Mouse (Mus musculus): ENCODE results near the gene Fcgr3.
"Not testable (repeated sequence)": the region's sequence is repeated elsewhere in the genome, so short reads cannot be mapped to it uniquely, and the experiment has no call there.

Gene Fcgr3

GRCm38 (mm10) chr1:171085718-171086117, 21.0 kb upstream of the Fcgr3 start:
- DNase-seq (ENCODE audit: low read depth, low spot score) = no peak

- DNase-seq (ENCODE audit: low read depth, low spot score) = not testable (repeated sequence)
Measured at GRCm38 (mm10) chr1:171081512-171082231, 16.9 kb upstream of the Fcgr3 start.

GRCm38 (mm10) chr1:171079825-171080224, 15.1 kb upstream of the Fcgr3 start:
- not testable (repeated sequence) for DNase-seq (ENCODE audit: low read depth, low spot score)

GRCm38 (mm10) chr1:171079345-171079744, 14.6 kb upstream of the Fcgr3 start:
- not testable (repeated sequence) for DNase-seq (ENCODE audit: low read depth, low spot score)

GRCm38 (mm10) chr1:171078419-171078818, 13.7 kb upstream of the Fcgr3 start:
- DNase-seq (ENCODE audit: low read depth, low spot score) = not testable (repeated sequence)

GRCm38 (mm10) chr1:171077955-171078354, 13.2 kb upstream of the Fcgr3 start:
- DNase-seq (ENCODE audit: low read depth, low spot score) = not testable (repeated sequence)

GRCm38 (mm10) chr1:171077192-171077591, 12.5 kb upstream of the Fcgr3 start:
- DNase-seq (ENCODE audit: low read depth, low spot score) = not testable (repeated sequence)

- not testable (repeated sequence) for DNase-seq (ENCODE audit: low read depth, low spot score)
Measured at GRCm38 (mm10) chr1:171076176-171076575, 11.4 kb upstream of the Fcgr3 start.

- peak; percentile 47 for DNase-seq (ENCODE audit: low read depth, low spot score)
Measured at GRCm38 (mm10) chr1:171074283-171074682, 9.5 kb upstream of the Fcgr3 start.

- not testable (repeated sequence) for DNase-seq (ENCODE audit: low read depth, low spot score)
Measured at GRCm38 (mm10) chr1:171072217-171072616, 7.5 kb upstream of the Fcgr3 start.

GRCm38 (mm10) chr1:171071726-171072125, 7.0 kb upstream of the Fcgr3 start:
- DNase-seq (ENCODE audit: low read depth, low spot score) = not testable (repeated sequence)

GRCm38 (mm10) chr1:171070879-171071278, 6.1 kb upstream of the Fcgr3 start:
- not testable (repeated sequence) for DNase-seq (ENCODE audit: low read depth, low spot score)

- DNase-seq (ENCODE audit: low read depth, low spot score) = not testable (repeated sequence)
Measured at GRCm38 (mm10) chr1:171069508-171069907, 4.8 kb upstream of the Fcgr3 start.

GRCm38 (mm10) chr1:171067928-171068327, 3.2 kb upstream of the Fcgr3 start:
- not testable (repeated sequence) for DNase-seq (ENCODE audit: low read depth, low spot score)

- not testable (repeated sequence) for DNase-seq (ENCODE audit: low read depth, low spot score)
Measured at GRCm38 (mm10) chr1:171066583-171066982, 1.8 kb upstream of the Fcgr3 start.

- DNase-seq (ENCODE audit: low read depth, low spot score) = not testable (repeated sequence)
Measured at GRCm38 (mm10) chr1:171065768-171066167, 1.0 kb upstream of the Fcgr3 start.

GRCm38 (mm10) chr1:171065243-171065587, 480 bp upstream of the Fcgr3 start:
- DNase-seq (ENCODE audit: low read depth, low spot score) = not testable (repeated sequence)

GRCm38 (mm10) chr1:171063569-171064490, 905 bp downstream of the Fcgr3 start:
- not testable (repeated sequence) for DNase-seq (ENCODE audit: low read depth, low spot score)

- no peak for DNase-seq (ENCODE audit: low read depth, low spot score)
Measured at GRCm38 (mm10) chr1:171061566-171061965, 3.2 kb downstream of the Fcgr3 start.

- no peak for DNase-seq (ENCODE audit: low read depth, low spot score)
Measured at GRCm38 (mm10) chr1:171060392-171060791, 4.3 kb downstream of the Fcgr3 start.

GRCm38 (mm10) chr1:171059203-171059602, 5.5 kb downstream of the Fcgr3 start:
- DNase-seq (ENCODE audit: low read depth, low spot score) = no peak

GRCm38 (mm10) chr1:171057253-171057652, 7.5 kb downstream of the Fcgr3 start:
- DNase-seq (ENCODE audit: low read depth, low spot score) = no peak
